Mouse (Mus musculus) ovary, postnatal 10 days (tissue): ENCODE results near the gene A530016L24Rik.

Experiments
- DNase-seq: peaks from one replicate; pipeline ENCODE4 v3.0.0; 2022; ENCODE audit warnings: low spot score

Gene A530016L24Rik

GRCm38 (mm10) chr12:112503003-112503771 lies 13.9 kb downstream of the A530016L24Rik start:
- DNase-seq = no peak

- DNase-seq = no peak
These were observed 17.0 kb downstream of the A530016L24Rik start for GRCm38 (mm10) chr12:112506267-112506666.

DNA sequence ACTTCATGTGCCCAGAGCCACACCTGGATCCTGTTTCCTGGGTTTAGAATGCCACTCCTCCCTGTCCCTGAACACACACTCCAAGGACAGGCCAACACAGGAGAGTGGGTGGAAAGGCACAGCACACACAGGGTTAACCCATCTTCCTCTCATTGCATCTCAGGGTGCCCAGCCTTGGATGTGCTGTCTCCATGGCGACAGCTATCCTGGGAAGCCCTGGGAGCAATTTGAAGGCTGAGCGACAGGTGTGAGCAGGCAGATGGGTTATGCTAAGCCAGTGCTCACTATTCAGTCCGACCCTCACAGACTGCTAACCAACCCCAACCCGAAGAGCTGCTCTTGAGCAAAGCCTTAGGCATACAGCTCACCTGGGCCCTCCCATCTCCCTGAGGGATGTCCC lies 18.0 kb downstream of the A530016L24Rik start:
- no peak for DNase-seq

- DNase-seq = no peak
These were observed 18.7 kb downstream of the A530016L24Rik start for GRCm38 (mm10) chr12:112507984-112508383.

GRCm38 (mm10) chr12:112510365-112510732 lies 21.1 kb downstream of the A530016L24Rik start:
- DNase-seq = no peak

GRCm38 (mm10) chr12:112510733-112511372 lies 21.6 kb downstream of the A530016L24Rik start:
- peak; percentile 45 for DNase-seq

DNA sequence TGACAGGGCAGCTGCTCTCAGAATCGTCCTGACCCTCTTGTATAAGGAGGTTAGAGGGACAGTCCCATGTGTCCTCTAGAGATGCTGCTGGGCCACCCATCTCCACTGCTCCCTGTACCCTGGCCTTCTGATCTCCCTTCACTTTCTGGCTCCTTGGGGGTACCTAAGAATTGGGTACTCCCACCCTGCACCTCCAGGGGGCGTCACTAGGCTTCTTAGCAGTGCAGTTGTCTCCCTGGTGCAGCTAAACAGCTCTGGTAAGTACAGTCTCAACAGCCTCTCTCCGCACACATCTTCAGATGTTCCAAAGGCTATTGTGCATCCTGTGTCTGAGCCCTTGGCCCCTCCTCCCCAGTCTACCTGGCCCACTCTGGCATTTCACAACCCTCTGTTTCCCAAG lies 25.6 kb downstream of the A530016L24Rik start:
- DNase-seq = no peak

GRCm38 (mm10) chr12:112516697-112517337 lies 27.6 kb downstream of the A530016L24Rik start, which contains the start of gene Tmem179:
TSS of gene Tmem179 (minus strand) at chr12:112516747.
- DNase-seq = no peak

DNA sequence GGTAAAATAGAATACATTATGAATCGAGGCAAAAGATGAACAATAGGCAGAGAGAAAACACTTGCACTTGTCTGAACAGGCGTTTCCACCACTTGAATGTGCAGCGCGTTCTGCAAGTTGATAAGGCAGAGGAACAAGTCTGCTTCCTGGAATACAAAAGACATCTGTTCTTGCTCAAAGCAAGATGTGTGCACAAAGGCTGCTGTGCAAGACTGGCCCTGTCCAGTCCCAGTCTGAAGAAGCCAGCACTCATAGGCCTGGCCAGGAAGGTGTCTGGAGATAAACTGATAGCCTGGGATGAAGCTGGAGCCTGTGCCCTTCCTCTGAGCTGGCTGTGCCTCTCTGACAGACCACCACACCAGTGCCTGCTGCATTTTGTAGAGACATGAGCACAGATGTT lies 28.9 kb downstream of the A530016L24Rik start:
- DNase-seq = no peak

GRCm38 (mm10) chr12:112533758-112534157 lies 44.5 kb downstream of the A530016L24Rik start:
- no peak for DNase-seq

DNA sequence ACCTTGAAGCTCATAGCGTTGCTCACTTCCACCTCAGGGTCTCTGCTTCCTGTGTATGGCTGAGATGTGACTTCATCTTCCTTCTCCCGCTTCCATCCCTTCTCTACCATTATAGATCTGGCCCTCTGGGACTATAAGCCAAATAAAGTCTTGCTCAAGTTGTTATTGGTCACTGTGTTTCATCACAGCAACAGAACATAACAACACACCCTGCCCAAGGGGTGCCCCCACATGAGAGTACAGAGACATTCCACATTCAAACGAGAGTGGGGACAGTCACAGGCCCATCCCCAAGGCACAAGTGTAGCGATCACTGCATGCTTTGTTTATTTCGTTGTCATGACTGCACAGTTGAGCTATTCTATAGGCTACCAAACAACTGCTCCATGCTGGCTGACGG lies 48.0 kb downstream of the A530016L24Rik start:
- DNase-seq = no peak

GRCm38 (mm10) chr12:112538356-112538755 lies 49.1 kb downstream of the A530016L24Rik start:
- no peak for DNase-seq

DNA sequence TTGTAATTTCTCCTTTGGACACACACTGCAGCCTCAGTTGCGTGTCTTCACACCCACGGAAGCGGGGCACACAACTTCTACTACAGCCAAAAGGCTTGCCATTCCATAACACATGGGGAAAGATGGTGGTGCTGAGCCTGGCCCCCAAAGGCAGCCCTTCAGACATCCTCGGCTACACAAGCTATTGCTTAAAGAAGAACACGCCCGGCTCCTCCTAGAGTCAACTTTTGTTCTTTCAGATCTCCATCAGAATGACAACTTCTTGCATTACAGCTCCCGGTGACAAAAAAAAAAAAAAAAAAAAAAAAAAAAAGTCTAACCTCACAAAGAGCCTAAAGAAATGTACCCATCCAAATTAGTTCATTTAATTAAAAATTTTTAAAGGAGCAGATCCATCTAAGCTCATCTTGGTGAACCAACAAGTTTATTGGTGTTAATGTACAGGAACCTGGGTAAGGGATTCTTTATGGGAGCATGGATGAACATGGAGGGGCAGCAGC lies 50.3 kb downstream of the A530016L24Rik start:
- DNase-seq = no peak

- DNase-seq = no peak
These were observed 51.1 kb downstream of the A530016L24Rik start for GRCm38 (mm10) chr12:112540321-112540720.

DNA sequence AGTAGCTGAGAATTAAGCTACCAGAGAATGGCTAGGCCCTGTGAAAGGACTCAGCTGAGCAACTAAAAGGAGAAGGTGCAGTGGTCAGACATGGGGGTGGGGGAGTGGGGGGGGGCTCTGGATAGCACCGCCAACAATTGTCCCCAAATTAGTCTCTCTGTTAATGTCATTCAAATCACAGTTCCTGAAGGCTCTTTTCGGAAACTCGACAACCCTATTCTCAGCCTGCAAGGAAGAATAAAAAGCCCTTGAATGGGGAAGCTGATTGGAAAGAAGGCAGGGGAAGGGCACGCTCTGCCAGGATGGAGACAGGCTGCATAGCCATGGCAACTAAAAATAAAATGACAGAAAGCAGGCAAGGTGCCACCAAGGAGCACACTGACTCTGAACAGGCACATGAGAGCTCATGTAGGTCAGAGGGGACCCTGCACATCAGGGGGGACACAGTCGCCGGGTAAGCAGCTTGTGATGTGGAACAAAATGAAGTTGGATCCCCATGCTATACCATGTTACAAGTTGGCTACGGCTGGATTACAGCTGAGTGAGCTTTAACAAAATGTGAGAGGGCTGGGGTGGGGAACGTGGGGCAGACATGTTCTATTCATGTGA lies 52.3 kb downstream of the A530016L24Rik start:
- no peak for DNase-seq

DNA sequence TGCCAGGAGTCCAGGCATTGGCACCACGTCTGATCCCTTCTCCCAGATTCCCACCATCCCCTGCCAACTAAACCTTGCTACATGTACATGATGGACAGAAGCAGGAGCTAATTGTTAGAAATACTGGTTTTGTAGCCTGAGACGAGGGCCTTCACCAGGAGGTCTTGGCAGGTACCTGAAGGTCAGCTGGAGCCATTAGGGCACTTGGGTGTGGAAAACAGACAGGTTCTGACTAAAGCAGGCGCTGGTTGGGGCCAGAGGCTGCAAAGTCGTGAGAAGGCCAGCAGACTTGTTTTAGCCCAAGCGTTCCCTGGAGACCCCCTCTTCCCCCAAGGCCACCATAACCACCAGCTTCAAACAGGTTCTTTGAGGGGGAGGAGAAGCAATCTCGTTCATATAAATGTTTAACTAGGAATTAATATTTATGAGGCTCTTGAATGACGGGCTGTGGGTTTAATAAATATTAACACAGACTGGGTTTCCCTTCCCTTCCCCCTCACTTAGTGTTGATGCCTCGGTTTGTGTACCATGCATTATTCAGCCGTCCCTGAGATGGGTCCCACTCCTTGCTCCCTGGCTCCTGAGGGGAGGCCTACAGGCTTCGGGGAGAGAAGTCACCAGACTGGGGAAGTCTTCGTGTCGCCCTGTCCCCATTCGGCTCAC lies 53.1 kb downstream of the A530016L24Rik start:
- DNase-seq = no peak

- peak; percentile 69 for DNase-seq
These were observed 53.7 kb downstream of the A530016L24Rik start for GRCm38 (mm10) chr12:112542920-112543300.

GRCm38 (mm10) chr12:112543941-112544340 lies 54.7 kb downstream of the A530016L24Rik start:
- DNase-seq = no peak

DNA sequence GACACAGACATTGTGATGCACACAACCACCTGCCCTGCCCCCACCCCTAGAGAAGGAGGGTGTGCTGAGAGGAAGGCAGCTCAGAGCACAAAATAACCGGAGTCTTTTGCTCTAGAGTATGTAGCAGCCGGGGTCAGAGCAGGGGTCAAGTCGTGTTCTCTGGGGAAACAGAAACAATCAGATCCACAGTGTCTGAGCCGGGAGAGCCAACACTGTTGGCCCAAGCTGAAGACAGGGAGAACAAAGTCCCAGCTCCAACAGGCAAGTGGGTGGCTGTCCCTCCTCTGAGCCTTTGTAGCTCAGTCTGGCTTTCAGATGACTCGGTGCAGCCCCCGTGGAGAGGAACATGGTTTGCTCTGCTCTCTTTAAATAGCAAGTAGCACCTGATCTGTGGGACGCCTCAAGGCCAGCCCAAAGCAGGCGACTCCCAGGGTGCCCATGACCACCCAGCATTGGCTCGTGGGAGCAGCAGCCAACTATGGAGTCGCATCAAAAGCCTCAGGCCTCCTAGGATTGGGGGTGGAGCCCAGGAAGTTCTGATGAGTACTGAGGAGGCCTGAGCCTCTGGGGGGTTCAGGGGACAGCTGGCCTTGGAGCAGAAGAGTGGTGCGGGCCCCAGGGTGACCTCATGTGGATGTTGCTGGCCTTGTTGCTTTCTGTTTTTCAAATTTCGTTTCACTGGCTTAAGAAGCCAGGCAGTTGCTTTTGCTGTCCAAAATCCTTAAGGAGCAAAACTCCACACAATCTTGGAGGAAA lies 55.9 kb downstream of the A530016L24Rik start:
- no peak for DNase-seq

DNA sequence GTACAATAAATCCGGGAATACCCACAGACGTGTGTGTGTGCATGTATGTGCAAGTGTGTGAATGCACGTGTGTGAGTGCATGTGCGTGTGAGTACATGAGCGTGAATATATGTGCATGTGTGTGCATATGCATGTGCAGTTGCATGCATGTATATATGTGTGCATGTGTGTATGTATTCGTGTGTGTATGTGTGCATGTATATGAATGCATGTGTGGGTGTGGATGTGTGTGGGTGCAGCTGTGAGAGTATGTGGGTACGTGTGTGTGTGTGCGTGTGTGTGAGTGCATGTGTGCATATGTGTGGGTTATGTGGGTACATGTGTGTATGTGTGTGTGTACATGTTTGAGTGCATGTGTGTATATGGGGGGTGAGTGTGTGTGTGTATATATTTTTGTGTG lies 56.9 kb downstream of the A530016L24Rik start:
- no peak for DNase-seq

GRCm38 (mm10) chr12:112549287-112549686 lies 60.0 kb downstream of the A530016L24Rik start:
- DNase-seq = no peak
